Mouse (Mus musculus) midbrain, postnatal 0 days (tissue): ENCODE data around the gene Lgi1. TPM values are rescaled to one million over a fixed set of nuclear protein-coding genes. Genes with fewer than 3 reads are reported as not detected.

Experiments used
- ATAC-seq: fragments of 200-750 bp; cut with Nextera tagmentation; 2 replicates; pipeline ENCODE4 v1.8.0; 2017; ENCODE audit warnings: moderate number of reproducible peaks, mild to moderate bottlenecking, moderate TSS enrichment, moderate library complexity; ENCODE audit not compliant: low FRiP score
- DNase-seq: peaks from one replicate; pipeline ENCODE4 v3.0.0-alpha.2; 2015; ENCODE audit warnings: low spot score
- H3K27ac ChIP-seq: fragments of 300-500 bp; sonication (generic); 2 replicates; pipeline ENCODE4 v1.5.1; 2014; ENCODE audit warnings: low read depth, mild to moderate bottlenecking, low read length, mixed read lengths
- H3K27me3 ChIP-seq: fragments of 300-500 bp; sonication (generic); 2 replicates; pipeline ENCODE4 v1.6.1; 2014; ENCODE audit warnings: low read length, control low read depth, mixed read lengths; ENCODE audit not compliant: insufficient read depth
- H3K36me3 ChIP-seq: fragments of 300-500 bp; sonication (generic); 2 replicates; pipeline ENCODE4 v1.6.1; 2014; ENCODE audit warnings: low read length, control low read depth, mixed read lengths; ENCODE audit not compliant: insufficient read depth
- H3K4me1 ChIP-seq: fragments of 300-500 bp; sonication (generic); 2 replicates; pipeline ENCODE4 v1.6.1; 2014; ENCODE audit warnings: mild to moderate bottlenecking, control low read depth, antibody characterized with exemption, low read length, mixed read lengths; ENCODE audit not compliant: insufficient read depth
- H3K4me2 ChIP-seq: fragments of 300-500 bp; sonication (generic); 2 replicates; pipeline ENCODE4 v1.6.1; 2014; ENCODE audit warnings: low read depth, mild to moderate bottlenecking, low read length, mixed read lengths; ENCODE audit not compliant: poor library complexity, severe bottlenecking
- H3K4me3 ChIP-seq: fragments of 300-500 bp; sonication (generic); 2 replicates; pipeline ENCODE4 v1.5.1; 2014; ENCODE audit warnings: low read depth, mild to moderate bottlenecking, low read length, moderate library complexity
- H3K9ac ChIP-seq: fragments of 300-500 bp; sonication (generic); replicated peaks from 2 replicates; pipeline ENCODE4 v1.6.1; 2014; ENCODE audit warnings: mild to moderate bottlenecking, low read length, moderate library complexity, mixed read lengths; ENCODE audit not compliant: poor library complexity, severe bottlenecking
- H3K9me3 ChIP-seq: fragments of 300-500 bp; sonication (generic); 2 replicates; pipeline ENCODE4 v1.6.1; 2016; ENCODE audit warnings: low read length, control low read depth
- CTCF ChIP-seq: IDR thresholded peaks from 2 replicates; pipeline ENCODE4 v1.5.1; 2016; ENCODE audit warnings: antibody characterized with exemption, mild to moderate bottlenecking
- WGBS: fragments of 180-500 bp; shearing (Covaris S2); extraction: QIAGEN DNeasy Blood & Tissue Kit; methylation state at CpG from one replicate; pipeline ENCODE4 v1.1.7; 2014; 5-methylcytosine and 5-hydroxymethylcytosine counted together
- polyA plus RNA-seq: library from polyadenylated mRNA; unstranded; fragments of >200 nt; fragmentation: Nextera tagmentation; extraction: Ambion mirVana; gene quantifications from 2 replicates; pipeline ENCODE4 v1.2.1, GENCODE M21; 2015
- total RNA-seq: library from RNA; depleted of rRNA; stranded (reverse); fragments of >200 nt; gene quantifications from 2 replicates; pipeline ENCODE4 v1.2.3, GENCODE M21; 2014

The Lgi1 gene
- total and polyA plus RNA-seq, 2 experiments from 2014 or later = 28.3 to 32.8 TPM

DNA sequence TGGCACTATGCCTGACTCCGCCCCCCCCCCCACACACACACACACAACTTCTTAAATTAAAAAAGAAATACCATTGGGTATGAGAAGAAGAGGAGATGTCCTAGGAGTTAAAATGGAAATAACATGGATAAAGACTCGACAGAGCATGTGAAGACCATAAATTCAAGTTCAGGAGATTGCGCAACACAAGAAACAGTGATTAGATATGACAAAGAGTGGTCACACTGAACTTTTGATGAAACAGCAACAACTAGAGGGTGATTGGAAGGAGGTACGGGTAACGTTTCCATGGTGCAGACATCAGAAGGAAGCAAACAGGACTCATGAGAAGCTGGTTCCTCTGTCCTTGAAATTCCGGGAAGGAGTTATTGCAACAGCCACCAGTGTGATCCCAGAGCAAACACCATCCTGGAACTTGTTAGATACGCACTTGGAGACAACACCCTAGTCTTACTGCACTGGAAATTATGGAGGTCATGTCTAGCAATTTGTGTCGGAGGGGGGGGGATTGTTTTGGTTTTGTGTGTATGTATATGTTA lies 22.0 kb upstream of the Lgi1 start:
- Histone ChIP-seq H3K9ac (no peak overlapping the region), H3K4me2 (no peak overlapping the region), H3K4me1 (peaks cover 4% of the 10 kb centered on the region; the same call in 1 of the 2 replicates), H3K9me3 (no peaks in the 10 kb centered on the region), H3K27ac (no peak overlapping the region), H3K4me3 (no peak overlapping the region), H3K27me3 (no peaks in the 10 kb centered on the region), H3K36me3 (no peaks in the 10 kb centered on the region)
- DNase-seq (no peak), ATAC-seq (no peak)
- WGBS = 92% methylated on average over 8 of the region's 8 CpGs
- TF ChIP-seq CTCF = no peak

DNA sequence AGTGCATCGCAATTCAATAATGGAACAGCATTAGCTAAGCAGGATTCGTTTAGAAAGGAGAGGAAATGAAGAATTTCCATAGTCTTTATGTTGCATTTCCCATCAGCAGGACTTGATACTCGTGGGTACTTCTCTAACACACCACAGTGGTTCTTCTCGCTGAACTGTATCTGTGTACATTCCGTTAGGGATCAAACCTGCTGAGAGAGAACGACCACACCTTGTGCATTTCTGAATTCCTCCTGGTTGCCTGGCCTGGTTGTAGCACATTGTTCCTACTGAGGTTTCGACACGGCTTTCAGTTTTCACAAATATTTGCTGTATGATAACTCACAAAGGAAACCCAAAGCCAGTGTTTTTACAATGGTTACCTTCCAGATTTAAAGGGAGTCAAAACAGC lies 19.6 kb upstream of the Lgi1 start:
- ATAC-seq (no peak), DNase-seq (no peak)
- TF ChIP-seq CTCF = no peak
- no peaks in the 10 kb centered on the region for H3K9me3 ChIP-seq
- 63% methylated on average over 8 of the region's 8 CpGs for WGBS
- H3K27me3 ChIP-seq = no peaks in the 10 kb centered on the region
- H3K9ac ChIP-seq = no peak overlapping the region
- H3K27ac ChIP-seq = no peak overlapping the region
- H3K4me1 ChIP-seq = no peaks in the 10 kb centered on the region
- no peak overlapping the region for H3K4me2 ChIP-seq
- H3K36me3 ChIP-seq = no peaks in the 10 kb centered on the region
- no peak overlapping the region for H3K4me3 ChIP-seq

DNA sequence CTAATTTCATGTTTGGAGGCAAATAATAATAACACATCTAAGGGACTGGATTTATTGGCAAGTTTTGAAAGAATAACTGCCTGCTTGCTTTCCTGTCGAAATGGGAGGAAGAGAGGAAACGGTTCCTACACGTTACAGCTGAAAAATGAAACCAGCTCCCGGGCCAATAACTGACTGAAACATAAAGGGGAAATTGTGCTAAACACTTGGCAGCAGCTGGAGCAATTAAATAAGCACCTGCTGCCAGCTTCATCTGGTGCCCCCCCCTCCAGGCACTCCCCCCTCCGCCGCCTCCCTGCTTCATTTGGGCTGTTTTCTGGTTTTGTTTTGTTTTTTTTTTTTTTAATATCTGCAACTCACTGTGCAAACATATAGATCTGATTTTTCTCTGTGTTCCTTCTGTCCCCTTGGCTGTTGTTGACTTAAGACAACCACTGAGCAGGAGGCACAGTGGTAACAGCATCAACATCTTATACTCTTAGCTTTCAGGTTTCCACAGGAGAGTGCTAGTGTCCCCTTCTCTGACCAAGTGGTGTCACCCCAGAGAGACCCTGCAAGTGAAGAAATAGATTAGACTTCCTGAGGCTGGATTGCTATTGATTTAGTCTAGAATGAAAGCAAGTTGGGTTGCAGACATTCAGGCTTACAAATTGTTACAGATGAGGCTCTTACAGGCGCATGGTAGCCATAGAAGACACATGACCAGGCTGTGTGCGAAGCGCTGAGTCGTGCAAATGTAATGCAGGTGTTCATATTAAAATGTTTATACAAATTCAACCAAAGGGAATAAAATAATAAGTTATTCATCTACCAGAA lies 18.8 kb upstream of the Lgi1 start:
- ATAC-seq = no peak
- no peak overlapping the region for H3K4me2 ChIP-seq
- TF ChIP-seq CTCF = no peak

DNA sequence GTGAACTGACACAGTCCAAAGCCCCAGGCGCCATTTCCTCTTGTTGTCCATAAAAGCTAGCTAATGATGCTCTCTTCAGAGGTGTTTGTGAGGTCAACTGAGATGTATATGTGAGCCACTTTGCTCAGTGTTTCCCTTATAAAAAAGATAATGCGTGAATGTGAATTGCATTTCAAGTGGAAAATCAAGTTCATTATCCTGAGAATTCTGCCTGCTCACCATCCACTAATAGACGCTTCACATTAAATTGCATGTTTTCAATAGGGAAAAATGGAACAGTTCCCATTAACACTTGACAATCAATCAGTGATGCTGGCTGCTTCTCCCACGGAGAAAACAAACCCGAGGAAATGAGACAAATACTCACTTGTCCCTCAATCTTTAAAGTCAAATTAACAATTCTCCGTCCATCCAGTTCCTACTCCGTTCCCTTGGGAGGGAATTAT lies 18.1 kb upstream of the Lgi1 start:
- Histone ChIP-seq H3K9me3 (no peaks in the 10 kb centered on the region), H3K27ac (no peak overlapping the region), H3K4me2 (no peak overlapping the region), H3K36me3 (no peaks in the 10 kb centered on the region), H3K4me1 (no peaks in the 10 kb centered on the region), H3K27me3 (no peaks in the 10 kb centered on the region), H3K9ac (no peak overlapping the region), H3K4me3 (no peak overlapping the region)
- no peak for TF ChIP-seq CTCF
- peak; percentile 17 for DNase-seq
- no peak for ATAC-seq
- WGBS = 63% methylated on average over 7 of the region's 7 CpGs

More for the DNA sequence above, 18.8 kb upstream of the Lgi1 start:
- Histone ChIP-seq H3K4me1 (no peaks in the 10 kb centered on the region), H3K9ac (no peak overlapping the region), H3K27ac (peak overlapping the region; percentile 26; the same call in 1 of the 2 replicates), H3K4me3 (no peak overlapping the region), H3K27me3 (no peaks in the 10 kb centered on the region), H3K36me3 (no peaks in the 10 kb centered on the region), H3K9me3 (no peaks in the 10 kb centered on the region)
- peak; percentile 39 for DNase-seq
- whole genome bisulfite sequencing = 59% methylated on average over 10 of the region's 10 CpGs

DNA sequence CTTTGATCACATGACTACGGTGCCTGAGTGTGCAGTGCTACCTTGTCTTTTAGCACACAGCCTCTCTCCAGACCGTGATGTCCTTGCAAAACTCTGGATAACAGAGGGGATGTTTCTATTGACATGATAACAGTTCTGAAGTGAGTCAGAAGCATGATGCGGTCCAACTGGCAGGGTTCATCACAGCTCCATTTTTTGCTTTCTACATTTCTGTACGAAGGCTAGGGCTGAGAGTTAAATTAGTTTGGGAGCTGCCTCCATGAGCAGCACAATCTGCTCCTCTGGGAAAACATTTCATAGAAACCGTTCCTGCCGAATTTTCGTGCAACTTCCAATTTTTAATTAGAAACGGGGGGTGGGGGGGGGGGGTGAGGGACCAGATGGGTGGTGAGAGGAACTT lies 14.7 kb upstream of the Lgi1 start:
- Histone ChIP-seq H3K27ac (no peak overlapping the region), H3K4me1 (no peaks in the 10 kb centered on the region), H3K9ac (no peak overlapping the region), H3K4me2 (no peak overlapping the region), H3K9me3 (no peaks in the 10 kb centered on the region), H3K4me3 (no peak overlapping the region), H3K36me3 (no peaks in the 10 kb centered on the region), H3K27me3 (no peaks in the 10 kb centered on the region)
- 76% methylated on average over 8 of the region's 8 CpGs for WGBS
- no peak for ATAC-seq
- no peak for DNase-seq
- no peak for TF ChIP-seq CTCF

DNA sequence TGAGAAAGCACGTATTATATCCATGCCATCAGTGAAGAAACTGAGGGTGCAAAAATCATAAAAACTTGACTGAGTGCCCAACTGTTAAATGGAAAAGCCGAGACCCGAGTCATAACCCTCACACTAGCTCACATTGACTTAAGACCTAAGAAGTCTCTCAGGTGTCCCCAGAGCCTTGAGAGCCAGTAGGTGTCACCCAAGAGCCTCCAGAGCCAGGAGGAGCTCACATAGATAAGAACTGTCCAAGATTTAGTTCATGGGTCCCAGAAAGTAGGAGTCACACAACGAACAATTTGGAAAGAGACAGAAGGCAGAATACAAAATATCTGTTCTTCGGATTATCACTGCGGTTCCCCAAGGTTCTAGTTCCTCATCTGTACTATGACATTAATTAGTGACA lies 10.5 kb upstream of the Lgi1 start:
- peak; percentile 73 for TF ChIP-seq CTCF
- peak; percentile 58 for DNase-seq

More for the DNA sequence above, 10.5 kb upstream of the Lgi1 start:
- ATAC-seq = no peak
- Histone ChIP-seq H3K4me2 (no peak overlapping the region), H3K9ac (no peak overlapping the region), H3K4me1 (peaks cover 4% of the 10 kb centered on the region; the same call in 1 of the 2 replicates), H3K9me3 (no peaks in the 10 kb centered on the region), H3K27me3 (no peaks in the 10 kb centered on the region), H3K36me3 (no peaks in the 10 kb centered on the region), H3K4me3 (no peak overlapping the region), H3K27ac (no peak overlapping the region)
- 58% methylated on average over 6 of the region's 6 CpGs for WGBS
